Mouse (Mus musculus): ENCODE measurements around the gene Nmrk2. TPM values are rescaled to one million over a fixed set of nuclear protein-coding genes. Genes with fewer than 3 reads are reported as not detected.

Gene Nmrk2
- polyA plus RNA-seq, 1 experiment: 0.18 TPM

DNA sequence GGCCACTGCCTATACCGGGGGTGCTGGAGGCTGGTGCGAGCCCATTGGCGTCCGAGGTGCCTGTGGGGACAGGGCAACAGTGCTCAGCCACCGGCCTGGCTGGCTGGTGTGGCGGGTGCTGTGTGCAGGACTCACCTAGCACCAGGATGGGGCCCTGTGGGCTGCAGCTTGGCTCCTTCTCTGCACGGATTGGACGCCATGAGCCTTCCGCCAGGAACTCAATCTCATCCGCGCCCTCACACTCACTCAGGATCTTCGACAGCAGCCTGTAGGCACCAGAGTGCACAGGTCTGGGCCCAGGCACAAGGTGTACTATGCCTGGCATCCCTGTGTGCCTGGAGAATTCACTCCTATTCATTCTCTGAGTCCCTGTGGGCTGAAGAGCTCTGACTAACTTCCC, 47.5 kb downstream of the Nmrk2 start:
- Histone ChIP-seq H3K27me3 (ENCODE audit: control insufficient read depth, insufficient read depth, insufficient read length) (no peaks in the 10 kb centered on the region), H3K4me3 (ENCODE audit: insufficient read depth, poor library complexity, severe bottlenecking) (no peak overlapping the region), H3K79me3 (ENCODE audit: low read depth) (peaks cover 3% of the 10 kb centered on the region), H3K79me2 (ENCODE audit: control insufficient read depth, insufficient read depth) (peaks cover 31% of the 10 kb centered on the region), H3K36me3 (ENCODE audit: control insufficient read depth, insufficient read depth) (peaks cover 41% of the 10 kb centered on the region), H3ac (ENCODE audit: control insufficient read depth, insufficient read length, low read depth) (no peak overlapping the region)
- no peak for TF ChIP-seq USF1 (IDR thresholded peaks at IDR 0.05; ENCODE audit: low read depth)
- TF ChIP-seq MYOG (IDR thresholded peaks at IDR 0.05; ENCODE audit: control insufficient read depth, extremely low read depth, insufficient read length): no peak
- no peak for TF ChIP-seq MYOD1 (IDR thresholded peaks at IDR 0.05; ENCODE audit: control insufficient read depth, insufficient read length, low read depth)
- TF ChIP-seq FOSL1 (IDR thresholded peaks at IDR 0.05; ENCODE audit: insufficient read depth, low read length, poor library complexity, severe bottlenecking): no peak
- TF ChIP-seq MAX (IDR thresholded peaks at IDR 0.05): no peak
- no peak for TF ChIP-seq CTCF (IDR thresholded peaks at IDR 0.05; ENCODE audit: control insufficient read depth, insufficient read depth, insufficient read length)
- TF ChIP-seq CEBPB (IDR thresholded peaks at IDR 0.05; ENCODE audit: low read depth): no peak

DNA sequence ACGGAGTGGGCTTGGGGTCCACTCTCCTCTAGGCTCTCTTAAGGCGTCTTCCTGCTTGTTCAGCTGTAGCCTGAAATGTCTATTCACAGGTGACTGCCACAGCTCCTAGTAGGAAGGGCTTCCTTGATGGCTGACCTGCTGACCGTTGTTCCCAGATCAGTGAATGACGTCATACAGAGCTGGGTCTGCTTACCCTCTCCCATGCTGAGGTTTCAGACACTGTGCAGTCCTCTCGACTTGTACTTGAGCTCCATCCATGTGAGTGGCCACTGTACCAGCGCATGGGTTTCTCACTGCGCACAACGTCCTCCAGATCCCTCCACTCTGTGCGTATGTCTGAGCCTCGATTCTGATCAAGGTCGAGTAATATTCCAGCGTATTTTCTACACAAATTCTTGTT, 49.2 kb downstream of the Nmrk2 start:
- Histone ChIP-seq H3K79me2 (ENCODE audit: control insufficient read depth, insufficient read depth) (peaks cover 37% of the 10 kb centered on the region), H3ac (ENCODE audit: control insufficient read depth, insufficient read length, low read depth) (no peak overlapping the region), H3K27me3 (ENCODE audit: control insufficient read depth, insufficient read depth, insufficient read length) (no peaks in the 10 kb centered on the region), H3K4me3 (ENCODE audit: insufficient read depth, poor library complexity, severe bottlenecking) (no peak overlapping the region), H3K79me3 (ENCODE audit: low read depth) (peaks cover 16% of the 10 kb centered on the region), H3K36me3 (ENCODE audit: control insufficient read depth, insufficient read depth) (peaks cover 51% of the 10 kb centered on the region)
- TF ChIP-seq CEBPB (IDR thresholded peaks at IDR 0.05; ENCODE audit: low read depth): no peak
- no peak for TF ChIP-seq MAX (IDR thresholded peaks at IDR 0.05)
- TF ChIP-seq MYOG (IDR thresholded peaks at IDR 0.05; ENCODE audit: control insufficient read depth, extremely low read depth, insufficient read length): no peak
- TF ChIP-seq USF1 (IDR thresholded peaks at IDR 0.05; ENCODE audit: low read depth): no peak
- TF ChIP-seq MYOD1 (IDR thresholded peaks at IDR 0.05; ENCODE audit: control insufficient read depth, insufficient read length, low read depth): no peak
- TF ChIP-seq CTCF (IDR thresholded peaks at IDR 0.05; ENCODE audit: control insufficient read depth, insufficient read depth, insufficient read length): no peak
- TF ChIP-seq FOSL1 (IDR thresholded peaks at IDR 0.05; ENCODE audit: insufficient read depth, low read length, poor library complexity, severe bottlenecking): no peak

DNA sequence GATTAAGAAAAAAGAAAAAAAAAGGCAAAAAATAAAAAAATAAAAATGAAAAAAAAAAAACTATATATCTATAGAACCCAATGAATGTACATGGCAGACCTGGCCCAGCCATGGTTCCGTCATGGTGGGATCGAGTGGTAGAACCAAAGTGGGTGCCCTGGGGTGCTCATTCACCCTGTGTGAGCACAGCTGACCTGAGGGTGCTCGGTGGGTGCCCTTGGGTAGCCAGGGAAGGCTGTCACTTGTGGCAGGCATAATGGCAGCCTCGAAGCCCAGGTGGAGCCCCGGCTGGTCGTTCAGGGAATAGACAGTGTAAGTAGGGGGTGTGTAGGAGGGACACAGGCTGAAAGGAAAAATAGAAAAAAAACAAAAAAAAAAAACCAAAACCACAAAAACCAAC, 50.6 kb downstream of the Nmrk2 start:
- Histone ChIP-seq H3K27me3 (ENCODE audit: control insufficient read depth, insufficient read depth, insufficient read length) (no peaks in the 10 kb centered on the region), H3ac (ENCODE audit: control insufficient read depth, insufficient read length, low read depth) (no peak overlapping the region), H3K4me3 (ENCODE audit: insufficient read depth, poor library complexity, severe bottlenecking) (no peak overlapping the region), H3K79me3 (ENCODE audit: low read depth) (peaks cover 29% of the 10 kb centered on the region), H3K36me3 (ENCODE audit: control insufficient read depth, insufficient read depth) (peaks cover 52% of the 10 kb centered on the region), H3K79me2 (ENCODE audit: control insufficient read depth, insufficient read depth) (peaks cover 51% of the 10 kb centered on the region)
- TF ChIP-seq MYOD1 (IDR thresholded peaks at IDR 0.05; ENCODE audit: control insufficient read depth, insufficient read length, low read depth) (no peak), CEBPB (IDR thresholded peaks at IDR 0.05; ENCODE audit: low read depth) (no peak), CTCF (IDR thresholded peaks at IDR 0.05; ENCODE audit: control insufficient read depth, insufficient read depth, insufficient read length) (no peak), FOSL1 (IDR thresholded peaks at IDR 0.05; ENCODE audit: insufficient read depth, low read length, poor library complexity, severe bottlenecking) (no peak), USF1 (IDR thresholded peaks at IDR 0.05; ENCODE audit: low read depth) (no peak), MAX (IDR thresholded peaks at IDR 0.05) (no peak), MYOG (IDR thresholded peaks at IDR 0.05; ENCODE audit: control insufficient read depth, extremely low read depth, insufficient read length) (no peak)

Other genes starting within 250 kb of the Nmrk2 start
- gene Gng7, start 187.1 kb downstream of the Nmrk2 start, polyA plus RNA-seq (2012; fragmentation: generic; extraction: Trizol): 0.25 TPM
- 0.28 TPM for gene Diras1, start 176.4 kb downstream of the Nmrk2 start, polyA plus RNA-seq (2012; fragmentation: generic; extraction: Trizol)
- 11.6 TPM for gene Slc39a3, start 164.6 kb downstream of the Nmrk2 start, polyA plus RNA-seq (2012; fragmentation: generic; extraction: Trizol)
- gene Sgta, start 141.9 kb downstream of the Nmrk2 start, polyA plus RNA-seq (2012; fragmentation: generic; extraction: Trizol): 154 TPM
- gene Thop1, start 132.0 kb downstream of the Nmrk2 start, polyA plus RNA-seq (2012; fragmentation: generic; extraction: Trizol): 67.3 TPM
- gene Creb3l3, start 103.2 kb downstream of the Nmrk2 start, polyA plus RNA-seq (2012; fragmentation: generic; extraction: Trizol): 0.06 TPM
- gene Map2k2, start 96.1 kb downstream of the Nmrk2 start, polyA plus RNA-seq (2012; fragmentation: generic; extraction: Trizol): 92.2 TPM
- 19.9 TPM for gene Zbtb7a, start 66.8 kb downstream of the Nmrk2 start, polyA plus RNA-seq (2012; fragmentation: generic; extraction: Trizol)
- gene Pias4, start 34.1 kb downstream of the Nmrk2 start, polyA plus RNA-seq (2012; fragmentation: generic; extraction: Trizol): 31.6 TPM
- gene Eef2, start 25.4 kb downstream of the Nmrk2 start, polyA plus RNA-seq (2012; fragmentation: generic; extraction: Trizol): 2,537 TPM
- gene Dapk3, start 19.0 kb downstream of the Nmrk2 start, polyA plus RNA-seq (2012; fragmentation: generic; extraction: Trizol): 72.8 TPM
- gene 4930442H23Rik, start 18.2 kb downstream of the Nmrk2 start, polyA plus RNA-seq (2012; fragmentation: generic; extraction: Trizol): 0.07 TPM
- 0.26 TPM for gene Atcay, start 28.8 kb upstream of the Nmrk2 start, polyA plus RNA-seq (2012; fragmentation: generic; extraction: Trizol)
- gene Zfr2, start 31.1 kb upstream of the Nmrk2 start, polyA plus RNA-seq (2012; fragmentation: generic; extraction: Trizol): 0.19 TPM
- 0.98 TPM for gene Matk, start 50.9 kb upstream of the Nmrk2 start, polyA plus RNA-seq (2012; fragmentation: generic; extraction: Trizol)
- gene Mrpl54, start 64.9 kb upstream of the Nmrk2 start, polyA plus RNA-seq (2012; fragmentation: generic; extraction: Trizol): 174 TPM
- 103 TPM for gene Apba3, start 64.9 kb upstream of the Nmrk2 start, polyA plus RNA-seq (2012; fragmentation: generic; extraction: Trizol)
- not detected for gene Tjp3, start 89.5 kb upstream of the Nmrk2 start, polyA plus RNA-seq (2012; fragmentation: generic; extraction: Trizol)
- 33.3 TPM for gene Pip5k1c, start 90.9 kb upstream of the Nmrk2 start, polyA plus RNA-seq (2012; fragmentation: generic; extraction: Trizol)
- gene Cactin, start 119.1 kb upstream of the Nmrk2 start, polyA plus RNA-seq (2012; fragmentation: generic; extraction: Trizol): 48.1 TPM
- gene Tbxa2r, start 126.7 kb upstream of the Nmrk2 start, polyA plus RNA-seq (2012; fragmentation: generic; extraction: Trizol): 0.02 TPM
- 0.08 TPM for gene Gipc3, start 141.2 kb upstream of the Nmrk2 start, polyA plus RNA-seq (2012; fragmentation: generic; extraction: Trizol)
- 89.0 TPM for gene Hmg20b, start 148.4 kb upstream of the Nmrk2 start, polyA plus RNA-seq (2012; fragmentation: generic; extraction: Trizol)
- gene Mfsd12, start 155.4 kb upstream of the Nmrk2 start, polyA plus RNA-seq (2012; fragmentation: generic; extraction: Trizol): 8.2 TPM
- 0.51 TPM for gene 4930404N11Rik, start 163.8 kb upstream of the Nmrk2 start, polyA plus RNA-seq (2012; fragmentation: generic; extraction: Trizol)
- 61.6 TPM for gene Fzr1, start 176.5 kb upstream of the Nmrk2 start, polyA plus RNA-seq (2012; fragmentation: generic; extraction: Trizol)
- gene Dohh, start 182.4 kb upstream of the Nmrk2 start, polyA plus RNA-seq (2012; fragmentation: generic; extraction: Trizol): 148 TPM
- gene Gm48551, start 182.4 kb upstream of the Nmrk2 start, polyA plus RNA-seq (2012; fragmentation: generic; extraction: Trizol): 1.7 TPM
- 0.20 TPM for gene Gm48552, start 187.0 kb upstream of the Nmrk2 start, polyA plus RNA-seq (2012; fragmentation: generic; extraction: Trizol)
- 0.32 TPM for gene Smim24, start 191.0 kb upstream of the Nmrk2 start, polyA plus RNA-seq (2012; fragmentation: generic; extraction: Trizol)

Measured in C2C12 (cell line).